Mouse (Mus musculus): ENCODE measurements around the gene Rnf216. TPM values are rescaled to one million over a fixed set of nuclear protein-coding genes. Genes with fewer than 3 reads are reported as not detected.
A peak's percentile ranks its signal among the peaks of the same experiment; 100 is the strongest.

Rnf216 gene
- polyA plus RNA-seq, 1 experiment = 33.8 TPM

GRCm38 (mm10) chr5:142953641-142954040 is 159.2 kb downstream of the Rnf216 start:
- no peak overlapping the region for H3K4me3 ChIP-seq (replicated peaks; ENCODE audit: insufficient read depth, low read depth, low read length)
- no peaks in the 10 kb centered on the region for H3K27me3 ChIP-seq (ENCODE audit: control insufficient read depth, insufficient read depth, low read length)
- H3K27ac ChIP-seq (ENCODE audit: insufficient read depth, low read length) = no peak overlapping the region
- DNase-seq = no peak
- H3K4me1 ChIP-seq (ENCODE audit: control insufficient read depth, insufficient read depth, low read length) = no peaks in the 10 kb centered on the region; the same call in 1 of the 2 replicates
- WGBS = 82% methylated on average over 3 of the region's 3 CpGs
- no peak for TF ChIP-seq CTCF (IDR thresholded peaks at IDR 0.05; ENCODE audit: borderline replicate concordance, insufficient read depth, low read depth, low read length)

DNA sequence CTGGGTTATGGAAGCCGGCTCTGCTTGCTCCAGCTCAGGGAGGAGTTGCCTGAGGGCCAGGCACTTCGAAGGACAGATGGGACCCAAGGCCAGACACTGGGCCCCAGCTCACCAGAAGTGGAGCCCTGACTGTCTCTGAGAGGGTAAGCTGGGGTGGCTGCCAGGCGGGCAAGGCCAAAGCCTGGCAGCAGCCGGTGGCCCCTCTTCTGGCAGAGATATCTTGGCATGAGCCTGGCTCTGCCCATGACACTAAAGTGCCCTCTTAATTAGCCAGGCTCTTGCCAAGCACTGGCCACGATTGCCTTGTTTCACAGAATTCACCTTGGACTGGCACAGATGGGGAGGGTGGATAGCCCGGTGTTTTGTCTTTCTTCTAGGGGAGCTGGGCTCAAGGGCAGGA is 162.4 kb downstream of the Rnf216 start:
- TF ChIP-seq CTCF (IDR thresholded peaks at IDR 0.05; ENCODE audit: borderline replicate concordance, insufficient read depth, low read depth, low read length) (no peak), POLR2A (IDR thresholded peaks at IDR 0.05; ENCODE audit: borderline replicate concordance, insufficient read depth, low read length) (no peak)
- DNase-seq = peak in 1 of 2 experiments; percentile 44
- WGBS = 2% methylated on average over 6 of the region's 6 CpGs
- Histone ChIP-seq H3K27ac (ENCODE audit: insufficient read depth, low read length) (no peak overlapping the region), H3K4me1 (ENCODE audit: control insufficient read depth, insufficient read depth, low read length) (no peaks in the 10 kb centered on the region; the same call in 1 of the 2 replicates), H3K4me3 (replicated peaks; ENCODE audit: insufficient read depth, low read depth, low read length) (no peak overlapping the region), H3K27me3 (ENCODE audit: control insufficient read depth, insufficient read depth, low read length) (no peaks in the 10 kb centered on the region)

GRCm38 (mm10) chr5:142949580-142949979 is 163.2 kb downstream of the Rnf216 start:
- Histone ChIP-seq H3K4me1 (ENCODE audit: control insufficient read depth, insufficient read depth, low read length) (no peaks in the 10 kb centered on the region; the same call in 1 of the 2 replicates), H3K27me3 (ENCODE audit: control insufficient read depth, insufficient read depth, low read length) (no peaks in the 10 kb centered on the region), H3K4me3 (replicated peaks; ENCODE audit: insufficient read depth, low read depth, low read length) (no peak overlapping the region), H3K27ac (ENCODE audit: insufficient read depth, low read length) (no peak overlapping the region)
- no peak for TF ChIP-seq CTCF (IDR thresholded peaks at IDR 0.05; ENCODE audit: borderline replicate concordance, insufficient read depth, low read depth, low read length)
- TF ChIP-seq POLR2A (IDR thresholded peaks at IDR 0.05; ENCODE audit: borderline replicate concordance, insufficient read depth, low read length) = no peak
- DNase-seq = no peak
- 69% methylated on average over 6 of the region's 6 CpGs for WGBS

- Histone ChIP-seq H3K4me1 (ENCODE audit: control insufficient read depth, insufficient read depth, low read length) (no peaks in the 10 kb centered on the region), H3K4me3 (replicated peaks; ENCODE audit: insufficient read depth, low read depth, low read length) (no peak overlapping the region), H3K27ac (ENCODE audit: insufficient read depth, low read length) (no peak overlapping the region), H3K27me3 (ENCODE audit: control insufficient read depth, insufficient read depth, low read length) (no peaks in the 10 kb centered on the region)
- DNase-seq = no peak
- TF ChIP-seq POLR2A (IDR thresholded peaks at IDR 0.05; ENCODE audit: borderline replicate concordance, insufficient read depth, low read length) = no peak
- TF ChIP-seq CTCF (IDR thresholded peaks at IDR 0.05; ENCODE audit: borderline replicate concordance, insufficient read depth, low read depth, low read length) = no peak
- WGBS = 90% methylated on average over 7 of the region's 7 CpGs
Measured at GRCm38 (mm10) chr5:142947460-142947859, 165.3 kb downstream of the Rnf216 start.

- no peak for DNase-seq
- no peak overlapping the region for H3K4me3 ChIP-seq (replicated peaks; ENCODE audit: insufficient read depth, low read depth, low read length)
- TF ChIP-seq POLR2A (IDR thresholded peaks at IDR 0.05; ENCODE audit: borderline replicate concordance, insufficient read depth, low read length) (no peak), CTCF (IDR thresholded peaks at IDR 0.05; ENCODE audit: borderline replicate concordance, insufficient read depth, low read depth, low read length) (no peak)
- no peak overlapping the region for H3K27ac ChIP-seq (ENCODE audit: insufficient read depth, low read length)
- H3K4me1 ChIP-seq (ENCODE audit: control insufficient read depth, insufficient read depth, low read length) = no peaks in the 10 kb centered on the region
- H3K27me3 ChIP-seq (ENCODE audit: control insufficient read depth, insufficient read depth, low read length) = no peaks in the 10 kb centered on the region
- WGBS = 62% methylated on average over 8 of the region's 8 CpGs
Measured at GRCm38 (mm10) chr5:142944979-142945682, 167.7 kb downstream of the Rnf216 start.

Other genes with a start within 250 kb of the Rnf216 start
- 22.3 TPM in 2 replicates for gene Fbxl18, start 217.6 kb downstream of the Rnf216 start, polyA plus RNA-seq (2012; rRNA removed)
- 2,136 and 2,149 TPM in 2 replicates for gene Actb, start 206.2 kb downstream of the Rnf216 start, polyA plus RNA-seq (2012; rRNA removed)
- gene Fscn1, start 152.7 kb downstream of the Rnf216 start, polyA plus RNA-seq (2012; rRNA removed) = 110 and 115 TPM in 2 replicates
- not detected in 2 replicates for gene Olfr718-ps1, start 34.6 kb upstream of the Rnf216 start, polyA plus RNA-seq (2012; rRNA removed)
- 13.3 and 13.8 TPM in 2 replicates for gene Rbak, start 67.8 kb upstream of the Rnf216 start, polyA plus RNA-seq (2012; rRNA removed)
- gene Spdye4b, start 68.0 kb upstream of the Rnf216 start, polyA plus RNA-seq (2012; rRNA removed) = not detected in 2 replicates
- gene Spdye4a, start 113.9 kb upstream of the Rnf216 start, polyA plus RNA-seq (2012; rRNA removed) = not detected in 2 replicates
- 27.0 and 28.5 TPM in 2 replicates for gene Zfp12, start 122.2 kb upstream of the Rnf216 start, polyA plus RNA-seq (2012; rRNA removed)
- gene Zfp316, start 157.0 kb upstream of the Rnf216 start, polyA plus RNA-seq (2012; rRNA removed) = 14.1 and 14.7 TPM in 2 replicates
- 2.0 TPM in 2 replicates for gene Zfp853, start 180.6 kb upstream of the Rnf216 start, polyA plus RNA-seq (2012; rRNA removed)
- 17.0 and 17.8 TPM in 2 replicates for gene E130309D02Rik, start 202.4 kb upstream of the Rnf216 start, polyA plus RNA-seq (2012; rRNA removed)
- 68.3 and 69.7 TPM in 2 replicates for gene Zdhhc4, start 216.3 kb upstream of the Rnf216 start, polyA plus RNA-seq (2012; rRNA removed)
- 38.5 and 52.1 TPM in 2 replicates for gene Grid2ip, start 244.3 kb upstream of the Rnf216 start, polyA plus RNA-seq (2012; rRNA removed)

Data from cerebellum, adult 2 months (tissue).